Comparison of ENCODE assay signal across 8 mouse cellular contexts in the genomic region with DNA sequence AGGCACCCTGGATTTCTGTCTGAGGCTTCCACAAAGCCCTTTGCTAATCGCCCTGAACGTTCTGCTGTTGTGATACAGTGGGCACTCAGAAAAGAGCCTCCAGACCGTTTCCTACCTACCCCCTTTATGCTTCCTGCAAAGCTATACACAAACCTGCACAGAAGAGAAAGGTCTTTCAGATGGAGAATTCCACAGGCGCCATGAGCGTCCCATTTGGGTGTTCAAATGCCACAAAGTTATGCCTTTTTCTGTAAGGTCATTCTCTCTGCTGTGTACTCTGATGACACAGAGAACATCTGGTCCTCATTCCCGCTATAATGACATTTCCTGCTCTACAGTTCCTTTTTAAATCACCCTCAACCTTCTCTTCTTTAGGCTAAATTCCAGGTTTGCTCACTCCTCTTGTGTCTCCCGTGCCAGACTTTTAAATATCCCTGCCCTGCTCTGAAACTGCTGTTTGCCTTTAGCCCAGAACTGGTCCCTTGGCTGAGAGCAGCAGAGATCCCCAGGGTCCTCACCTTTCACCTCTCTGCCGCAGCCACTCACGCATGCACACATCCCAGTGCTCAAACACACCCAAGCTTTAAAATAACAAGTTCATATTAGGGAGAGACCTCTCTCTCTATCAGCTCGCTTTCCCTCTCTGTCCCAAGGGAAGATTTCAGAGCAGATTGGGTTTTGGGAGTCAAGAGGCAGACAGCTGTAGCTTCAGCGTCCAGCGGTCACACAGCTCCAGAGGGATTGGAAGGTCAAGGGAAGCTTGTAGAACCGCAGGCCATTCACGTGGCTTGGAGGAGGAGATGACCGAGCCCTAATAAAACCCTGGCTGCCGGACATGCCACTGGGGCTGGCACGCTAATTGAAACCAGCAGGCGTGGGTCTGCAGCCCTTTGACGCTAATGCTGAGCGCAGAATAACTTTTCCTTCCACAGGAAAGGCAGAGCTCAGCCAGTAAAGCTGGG.
A peak's percentile ranks its signal among the peaks of the same experiment; 100 is the strongest.
DNase-seq lines count a peak whose midpoint lies in the region; ATAC-seq and TF ChIP-seq lines count a peak whose summit lies in the region.
"Had no signal": no experiment of that assay in that cellular context is flagged by ENCODE, and none has a peak within 500 bp of the region (broad histone marks: within the 10 kb centered on the region; RNA-seq: fewer than 3 reads in every experiment).

No protein-coding gene starts in this region.

- H3K79me2 ChIP-seq in C2C12 (ENCODE audit: control insufficient read depth, insufficient read depth): no peaks in the 10 kb centered on the region

- no peaks in the 10 kb centered on the region for H3K79me3 ChIP-seq in C2C12 (ENCODE audit: low read depth)

- peak overlapping the region; percentile 14 for H3ac ChIP-seq in C2C12 (ENCODE audit: control insufficient read depth, insufficient read length, low read depth)

- H3K9me3 ChIP-seq in limb, embryonic 13.5 days: no peaks in the 10 kb centered on the region

- H3K9ac ChIP-seq in limb, embryonic 13.5 days: peak overlapping the region; percentile 50
- H3K9ac ChIP-seq: liver, embryonic 14.5 days had no signal

- H3K4me3 ChIP-seq in C2C12 (ENCODE audit: insufficient read depth, poor library complexity, severe bottlenecking): no peak overlapping the region
- H3K4me3 ChIP-seq in limb, embryonic 13.5 days: peak overlapping the region; percentile 29

- no peaks in the 10 kb centered on the region for H3K36me3 ChIP-seq in C2C12 (ENCODE audit: control insufficient read depth, insufficient read depth)
- H3K36me3 ChIP-seq in limb, embryonic 13.5 days: no peaks in the 10 kb centered on the region

- peaks cover 16% of the 10 kb centered on the region for H3K4me1 ChIP-seq in limb, embryonic 13.5 days

- DNase-seq in adrenal gland, adult 18-20 months (ENCODE audit: low spot score in 2 of 2): peak; percentile 8 to 35
- DNase-seq in forelimb bud, embryonic 11.5 days (ENCODE audit: low read depth, low spot score): peak; percentile 87
- peak; percentile 47 for DNase-seq in ovary, postnatal 36 days (ENCODE audit: low spot score)
- DNase-seq in left cerebral cortex, adult 18-20 months (ENCODE audit: low spot score in 2 of 2): no peak

- peak overlapping the region; percentile 88 for H3K27ac ChIP-seq in limb, embryonic 13.5 days
- H3K27ac ChIP-seq: liver, embryonic 14.5 days had no signal

- ATAC-seq in hematopoietic stem cell, adult 5-6 weeks (replicated peaks in 1 of 2; ENCODE audit: insufficient read depth in 1 of 2, low FRiP score in 2 of 2, low TSS enrichment in 1 of 2, low read depth in 1 of 2, poor library complexity in 2 of 2, severe bottlenecking in 2 of 2): peak; percentile 21 to 27; a peak in 2 of 4 replicates
- peak; percentile 89 for ATAC-seq in limb, embryonic 13.5 days (ENCODE audit: low FRiP score, low read depth)

- no peaks in the 10 kb centered on the region for H3K27me3 ChIP-seq in C2C12 (ENCODE audit: control insufficient read depth, insufficient read depth, insufficient read length)
- H3K27me3 ChIP-seq in limb, embryonic 13.5 days: no peaks in the 10 kb centered on the region

- no peak for TF ChIP-seq CTCF in C2C12 (IDR thresholded peaks at IDR 0.05; ENCODE audit: control insufficient read depth, insufficient read depth, insufficient read length)

- H3K4me2 ChIP-seq in limb, embryonic 13.5 days (replicated peaks): peak overlapping the region; percentile 62

- WGBS in limb, embryonic 13.5 days: 13% methylated on average over 20 of the region's 20 CpGs

TF ChIP-seq in C2C12, 6 proteins besides CTCF, POLR2A, EP300 and RAD21:
- TF ChIP-seq FOSL1 (IDR thresholded peaks at IDR 0.05; ENCODE audit: insufficient read depth, low read length, poor library complexity, severe bottlenecking): no peak
- peak; percentile 76 for TF ChIP-seq USF1 (IDR thresholded peaks at IDR 0.05; ENCODE audit: low read depth)
- TF ChIP-seq CEBPB (IDR thresholded peaks at IDR 0.05; ENCODE audit: low read depth): no peak
- peak; percentile 86 for TF ChIP-seq MYOD1 (IDR thresholded peaks at IDR 0.05; ENCODE audit: control insufficient read depth, insufficient read length, low read depth)
- TF ChIP-seq MYOG (IDR thresholded peaks at IDR 0.05; ENCODE audit: control insufficient read depth, extremely low read depth, insufficient read length): no peak
- peak; percentile 88 for TF ChIP-seq MAX (IDR thresholded peaks at IDR 0.05)
TF ChIP-seq in C2C12: peak in this region for 3.

Comparison
In these comparisons a context has a peak if more than half of its experiments do, and no peak if none do; other contexts are left out.
1. DNase-seq: peak in adrenal gland, adult 18-20 months (2 of 2), forelimb bud, embryonic 11.5 days (single experiment) and ovary, postnatal 36 days (single experiment); none in left cerebral cortex, adult 18-20 months (0 of 2).